Mouse (Mus musculus) heart, postnatal 4 days (tissue): Measurements from ENCODE around the gene Rcor3. TPM values are rescaled to one million over a fixed set of nuclear protein-coding genes. Genes with fewer than 3 reads are reported as not detected.

ENCODE experiments used
- DNase-seq: peaks from one replicate; pipeline ENCODE4 v3.0.0; 2021
- total RNA-seq, 2 experiments: library from RNA; stranded (reverse); gene quantifications; 2 replicates each; pipeline ENCODE4 v1.2.3; 2021

Rcor3 gene
- total RNA-seq, 2 experiments from 2014 or later, result 43.7 to 48.1 TPM

DNA sequence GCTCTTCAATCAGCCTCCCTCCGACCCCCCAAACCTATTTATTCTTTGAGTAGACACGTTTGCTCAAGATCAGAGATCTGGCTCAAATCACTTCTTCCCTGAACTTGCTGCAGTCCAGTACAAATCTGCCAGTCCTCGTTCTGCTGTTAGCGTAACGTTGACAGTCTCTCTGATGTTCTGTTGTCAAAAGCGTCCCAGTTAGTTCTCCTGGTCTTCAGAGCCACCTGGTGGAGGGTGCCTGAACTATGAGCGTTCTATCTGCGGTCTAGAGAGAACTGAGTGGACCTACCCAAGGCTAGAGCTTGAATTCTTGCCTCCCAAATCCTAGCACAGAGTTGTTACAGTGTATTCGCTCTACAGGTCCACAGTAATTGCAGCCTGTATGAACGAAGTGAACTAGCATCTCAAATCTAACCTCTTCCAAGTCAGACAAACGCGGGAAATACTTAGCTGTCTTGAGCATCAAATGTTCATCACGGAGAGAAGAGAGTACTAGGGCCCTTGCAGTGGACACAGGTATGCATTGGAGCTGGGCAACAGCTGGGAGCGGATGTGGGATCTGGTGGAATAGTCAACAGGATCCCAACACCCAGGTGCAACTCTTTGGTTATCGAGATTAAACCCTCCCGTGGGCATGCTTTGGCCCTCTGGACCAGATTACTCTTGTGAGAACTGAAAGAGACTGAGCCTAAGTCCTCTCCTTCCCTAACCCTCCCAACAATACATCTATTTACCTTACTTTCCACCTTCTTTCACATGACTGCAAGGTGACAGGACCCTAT is 44.8 kb downstream of the Rcor3 start:
- DNase-seq, result peak; percentile 90

DNA sequence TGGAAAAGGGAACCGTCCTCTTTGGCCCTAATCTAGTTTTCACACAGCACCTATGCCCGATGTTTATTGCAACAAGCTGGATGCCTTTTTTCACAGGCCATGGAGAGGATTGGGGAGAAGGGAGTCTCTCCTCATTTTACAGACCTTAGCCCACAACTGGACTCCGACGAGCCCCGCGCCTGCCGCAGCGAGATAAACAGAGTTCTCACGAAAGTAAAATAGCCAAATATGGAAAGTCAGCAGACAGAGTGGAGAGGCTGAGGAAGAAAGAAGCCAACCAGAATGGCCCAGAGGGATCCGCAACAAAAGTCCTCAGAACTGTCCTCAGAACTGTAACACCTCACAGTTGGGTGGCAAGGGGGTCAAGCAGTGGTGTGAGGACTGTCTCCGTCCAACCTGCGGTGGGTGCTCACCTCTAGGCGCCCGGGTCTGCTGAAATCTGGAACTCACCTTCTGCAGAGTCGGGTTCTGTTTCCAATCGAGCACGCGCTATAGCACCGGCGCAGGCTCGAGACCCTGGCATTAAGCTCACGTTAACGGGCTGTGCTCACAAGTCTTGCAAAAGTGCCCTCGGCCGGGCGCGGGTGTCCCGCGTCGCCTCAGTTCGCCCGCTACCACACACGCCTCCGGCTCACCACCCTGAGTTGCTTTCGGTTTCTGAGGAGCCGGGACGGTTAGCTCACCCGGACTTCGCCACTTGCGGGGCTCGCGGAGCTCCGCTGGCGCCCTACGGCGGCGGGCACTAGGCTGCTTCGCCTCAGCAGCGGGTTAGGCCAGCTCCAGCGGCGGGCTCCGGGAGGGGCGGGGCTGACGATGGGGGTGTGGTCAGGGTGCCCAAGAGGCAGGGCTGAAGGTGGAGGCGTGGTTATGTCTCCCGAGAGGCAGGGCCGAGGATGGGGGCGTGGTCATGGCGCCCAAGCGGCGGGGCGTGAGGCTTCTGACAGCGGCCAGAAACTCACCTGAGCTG is 45.8 kb downstream of the Rcor3 start, which contains the start of gene Traf5:
TSS of gene Traf5 (minus strand) at position 754 of the 967 bp plus-strand sequence.
- peak; percentile 99 for DNase-seq

DNA sequence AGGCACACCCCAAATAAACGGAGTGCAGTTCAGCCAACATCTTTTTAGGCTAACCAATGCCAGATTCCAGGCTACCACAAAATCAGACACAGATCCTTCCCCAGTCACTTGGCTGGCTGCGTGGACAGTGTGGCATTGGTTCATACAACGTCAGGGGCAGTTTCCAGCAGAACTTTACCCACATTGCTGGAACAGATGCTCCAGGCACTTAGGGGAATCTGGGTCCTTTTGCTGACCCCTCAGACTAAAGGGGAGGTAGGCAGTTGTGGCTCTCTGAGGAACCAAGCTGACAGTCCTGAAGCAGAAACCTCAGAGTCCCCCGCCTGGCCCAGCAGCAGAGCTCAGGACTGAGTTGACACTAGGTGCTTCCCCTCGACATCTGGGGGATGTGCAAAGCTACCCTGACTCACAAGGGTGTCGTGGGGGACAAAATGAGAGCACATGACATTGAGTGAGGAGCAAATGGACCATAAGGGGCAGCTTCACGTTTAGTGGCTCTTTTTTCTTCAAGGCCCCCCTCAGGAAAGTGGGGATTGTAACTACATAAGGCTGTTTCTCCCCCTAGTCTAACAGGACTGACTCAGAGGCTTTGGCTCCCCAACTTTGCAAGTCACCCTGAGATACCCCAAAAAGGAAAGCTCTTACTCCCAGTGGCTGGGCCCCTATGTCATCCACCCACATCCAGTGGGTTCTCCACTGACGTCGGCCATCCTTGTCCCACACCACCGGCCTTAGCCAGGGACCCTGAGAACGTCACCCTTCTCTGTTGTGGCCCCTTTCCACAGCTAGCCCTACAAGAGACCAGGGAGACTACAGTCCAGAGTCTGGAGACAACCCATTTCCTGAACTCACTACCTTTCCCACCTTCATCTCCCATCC is 46.9 kb downstream of the Rcor3 start:
- no peak for DNase-seq

DNA sequence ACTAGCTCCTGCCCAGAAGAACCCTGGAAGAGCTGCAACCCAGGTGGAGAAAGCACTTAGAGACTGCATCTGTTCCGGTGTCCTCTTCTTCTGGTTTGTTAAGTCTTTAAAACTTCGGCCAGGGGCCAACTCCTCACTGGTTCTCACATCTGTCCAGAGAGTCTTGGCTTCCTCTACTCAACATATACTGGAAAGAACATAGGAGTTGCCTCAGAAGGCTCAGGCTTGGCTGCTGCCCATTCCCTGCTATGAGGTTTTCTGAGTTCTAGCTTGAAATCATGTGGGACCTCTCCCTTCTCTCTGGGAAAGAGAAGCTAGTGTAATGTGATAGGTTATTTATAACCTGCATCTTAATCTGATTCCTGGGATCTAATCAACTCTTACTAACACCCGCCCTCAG is 47.6 kb downstream of the Rcor3 start:
- DNase-seq, result no peak

DNA sequence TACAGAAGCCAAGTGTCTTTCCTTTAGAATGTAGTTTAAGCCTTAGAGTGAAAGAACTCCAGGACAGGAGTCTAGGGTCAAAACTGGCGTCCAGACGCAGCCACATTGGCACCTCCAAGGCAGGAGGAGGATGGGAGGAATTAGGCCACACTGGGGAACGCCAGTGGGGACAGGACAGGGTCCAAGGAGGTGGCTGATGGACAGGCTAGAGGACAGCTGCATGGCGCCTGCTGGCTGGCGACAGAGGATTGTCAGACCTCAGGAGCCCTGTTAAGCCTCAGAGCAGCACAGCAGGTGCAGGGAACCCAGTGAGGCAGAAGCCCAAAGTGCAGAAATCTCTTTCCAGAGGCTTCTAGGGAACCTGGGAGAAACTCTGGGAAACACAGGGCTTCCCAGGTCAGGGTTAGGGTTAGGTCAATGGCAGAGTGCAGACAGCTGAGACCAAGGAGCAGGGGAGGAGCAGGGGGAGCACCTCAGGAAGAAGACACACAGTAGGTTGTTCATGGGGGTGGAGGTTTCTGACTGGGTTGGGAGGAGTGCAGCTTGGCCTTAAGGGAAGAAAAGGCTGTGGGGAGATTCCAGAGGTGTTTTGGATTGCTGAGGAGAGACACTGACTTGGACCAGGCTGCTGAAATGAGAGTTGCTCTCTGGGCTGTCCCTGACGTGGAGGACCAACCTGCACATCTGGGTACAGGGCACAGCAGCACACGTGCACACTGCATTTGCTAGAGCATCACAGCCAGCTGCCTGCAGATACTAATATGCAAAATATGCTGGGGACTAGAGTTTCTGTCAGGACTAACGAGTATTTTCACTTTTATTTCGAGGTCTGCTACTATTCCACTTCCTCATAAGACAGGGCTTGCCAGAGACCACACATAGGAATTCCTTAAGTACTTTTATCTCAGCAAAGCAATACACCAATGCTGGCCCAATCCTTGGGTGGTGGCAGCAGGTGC is 48.4 kb downstream of the Rcor3 start:
- DNase-seq, result no peak

DNA sequence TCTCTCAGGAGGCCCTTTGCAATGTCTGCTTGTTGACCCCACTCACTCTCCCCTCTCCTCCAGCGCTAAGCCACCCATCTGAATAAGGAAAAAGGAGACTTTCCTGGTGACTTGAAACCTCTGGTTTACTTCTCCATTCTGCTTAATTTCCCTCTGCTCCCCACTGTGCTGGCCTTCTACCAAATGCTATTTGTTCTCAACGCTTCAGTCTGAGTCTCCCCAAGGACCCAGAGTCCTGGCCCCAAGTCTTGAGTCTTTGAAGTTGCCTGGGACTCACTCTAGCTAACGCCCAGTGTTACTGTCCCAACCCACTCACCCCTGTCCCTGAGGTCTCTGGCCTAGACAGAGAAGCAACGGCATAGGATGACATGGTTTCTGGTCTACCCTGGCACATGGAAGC is 49.9 kb downstream of the Rcor3 start:
- no peak for DNase-seq

DNA sequence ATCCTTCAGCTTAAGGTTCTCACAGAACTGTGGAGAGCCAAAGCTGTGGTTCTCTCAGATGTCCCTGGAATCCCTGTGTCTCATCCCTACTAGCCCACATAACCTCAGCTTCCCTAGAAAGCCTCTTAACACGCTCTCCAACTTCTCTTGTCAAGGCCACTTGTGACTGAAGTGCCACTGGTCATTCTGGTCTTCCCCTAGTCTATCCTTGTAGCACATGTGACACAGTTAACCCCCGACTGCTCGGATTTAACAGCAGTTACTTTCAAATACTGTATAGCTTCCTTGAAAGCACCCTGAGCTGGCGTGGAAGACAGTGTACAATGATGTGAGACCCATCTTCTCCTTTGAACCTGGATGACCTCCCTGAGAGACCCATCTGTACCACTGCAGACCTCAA is 50.8 kb downstream of the Rcor3 start:
- DNase-seq, result no peak

DNA sequence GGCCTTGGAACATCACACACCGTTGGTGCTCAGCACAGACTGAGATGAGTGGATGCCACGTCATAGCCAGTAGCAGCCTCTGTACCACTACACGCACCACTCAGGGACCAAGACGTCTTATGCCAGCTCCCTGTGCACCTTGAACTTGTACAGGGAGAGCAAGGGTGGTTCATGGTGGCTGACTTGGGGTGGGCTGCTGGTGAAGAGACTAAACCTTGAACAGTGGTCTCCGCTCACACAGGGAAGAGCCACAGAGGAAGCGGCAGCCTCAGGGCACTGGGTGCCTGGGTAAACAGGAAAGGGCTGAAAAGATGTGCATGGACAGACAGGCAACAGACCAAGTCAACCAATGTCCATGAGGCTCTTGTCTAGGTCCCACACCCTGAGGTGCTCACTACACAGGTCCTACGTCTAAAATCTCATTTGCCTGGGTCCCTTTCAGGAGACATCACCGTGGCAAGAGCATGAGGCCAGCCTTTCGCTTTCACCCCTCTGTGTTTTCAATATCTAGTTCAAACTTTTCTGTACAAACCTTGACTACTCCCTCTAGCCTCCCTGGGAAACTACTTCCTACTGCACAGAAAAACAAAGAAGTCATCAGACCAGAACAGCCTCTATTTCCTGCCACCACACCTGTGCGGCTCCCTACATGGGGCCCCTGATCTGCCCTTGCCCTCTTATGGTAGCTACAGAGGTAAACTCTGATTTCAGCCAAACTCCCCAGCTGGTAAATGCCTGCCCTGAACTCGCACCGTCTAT is 51.4 kb downstream of the Rcor3 start:
- DNase-seq, result no peak

DNA sequence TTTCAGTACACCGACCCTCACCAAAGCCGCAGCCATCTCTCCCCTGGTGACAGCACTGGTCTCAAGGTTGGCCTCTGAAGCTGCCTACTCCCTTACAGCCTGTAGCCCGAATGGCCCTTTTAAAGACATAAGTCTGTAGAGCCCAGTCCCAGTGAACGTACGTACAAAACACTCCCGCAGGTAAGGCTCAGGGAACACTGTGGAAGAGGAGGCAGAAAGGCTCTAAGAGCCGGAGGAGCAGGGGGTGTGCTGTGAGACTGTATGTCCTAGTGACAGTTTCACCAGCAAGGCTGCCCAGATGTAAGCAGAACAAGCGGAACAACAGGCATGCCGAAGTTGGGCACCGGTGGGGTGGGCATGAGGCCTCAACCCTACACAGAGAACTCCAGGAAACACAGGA is 52.6 kb downstream of the Rcor3 start:
- no peak for DNase-seq

DNA sequence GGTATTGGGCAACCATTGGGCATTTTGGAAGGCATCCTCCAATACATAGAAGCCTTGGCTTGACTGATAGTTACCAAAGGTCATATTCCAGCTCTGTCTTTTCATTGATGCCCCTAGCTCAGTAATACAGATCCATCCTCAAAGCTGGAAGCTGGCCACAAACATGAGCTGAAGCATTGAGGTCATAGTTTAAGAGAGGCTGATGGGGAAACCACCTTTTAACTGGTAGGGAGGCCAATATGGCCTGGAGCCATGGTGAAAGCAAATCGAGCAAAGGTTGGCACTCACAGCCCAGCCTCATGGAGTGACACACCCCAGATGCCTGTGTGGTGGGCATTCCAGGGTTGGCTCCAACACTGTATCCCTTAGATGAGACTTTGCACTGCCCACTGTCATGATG is 55.2 kb downstream of the Rcor3 start:
- DNase-seq, result no peak

DNA sequence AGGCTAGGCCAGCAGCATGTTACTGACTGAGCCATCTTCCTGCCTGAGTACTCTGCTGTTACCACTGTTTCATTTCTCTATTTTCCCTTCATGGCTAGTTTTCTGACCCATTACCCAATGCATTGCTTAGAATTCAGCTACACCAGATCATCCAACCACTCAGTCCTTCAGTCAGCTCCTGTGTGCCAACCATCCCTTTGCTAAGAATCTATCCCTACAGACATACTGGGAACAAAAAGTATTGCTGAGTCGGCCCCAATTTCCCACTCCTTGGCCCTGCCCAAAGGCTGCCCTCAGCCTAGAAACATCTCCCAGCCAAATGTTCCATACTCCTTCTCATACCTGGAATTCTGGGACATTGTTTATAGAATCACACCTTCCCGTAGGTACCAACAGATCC is 56.7 kb downstream of the Rcor3 start:
- no peak for DNase-seq

DNA sequence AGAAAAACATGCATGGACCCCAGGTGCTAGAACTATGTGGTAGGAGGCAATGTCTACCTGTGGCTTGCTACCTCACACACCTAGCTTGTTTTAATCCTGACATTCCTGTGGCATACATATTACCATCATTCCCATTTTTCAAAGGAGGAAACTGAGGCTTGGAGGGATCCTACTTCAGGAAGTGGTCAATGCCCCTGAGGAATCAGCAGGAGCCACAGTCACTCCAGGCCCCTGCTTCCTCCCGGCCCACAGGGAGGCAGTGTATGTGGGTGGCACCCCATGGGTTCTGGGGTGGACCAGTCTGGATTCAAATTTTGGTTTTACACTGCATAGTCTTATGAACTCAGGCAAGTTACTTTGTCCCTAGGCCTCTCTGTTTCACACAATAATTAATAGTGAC is 58.7 kb downstream of the Rcor3 start:
- no peak for DNase-seq

DNA sequence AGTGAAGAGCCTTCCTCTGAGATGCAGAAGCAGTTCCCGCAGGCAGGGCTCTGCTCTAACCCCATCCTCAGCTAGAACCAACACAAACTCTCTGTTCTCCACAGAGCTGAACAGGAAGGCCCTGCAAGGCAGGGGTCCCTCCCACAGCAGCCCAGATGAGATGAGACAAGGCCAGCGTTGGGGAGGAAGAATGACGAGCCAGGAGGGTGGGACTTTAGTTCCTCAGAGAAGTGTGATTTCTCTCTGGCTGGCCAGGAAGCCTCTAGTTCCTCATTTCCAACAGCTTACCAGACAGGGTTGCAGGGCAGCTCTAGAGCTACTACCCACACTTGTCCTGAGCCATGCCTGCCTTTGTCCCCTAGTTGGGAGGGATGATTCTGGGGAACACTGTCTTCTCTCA is 59.5 kb downstream of the Rcor3 start:
- DNase-seq, result peak; percentile 67

DNA sequence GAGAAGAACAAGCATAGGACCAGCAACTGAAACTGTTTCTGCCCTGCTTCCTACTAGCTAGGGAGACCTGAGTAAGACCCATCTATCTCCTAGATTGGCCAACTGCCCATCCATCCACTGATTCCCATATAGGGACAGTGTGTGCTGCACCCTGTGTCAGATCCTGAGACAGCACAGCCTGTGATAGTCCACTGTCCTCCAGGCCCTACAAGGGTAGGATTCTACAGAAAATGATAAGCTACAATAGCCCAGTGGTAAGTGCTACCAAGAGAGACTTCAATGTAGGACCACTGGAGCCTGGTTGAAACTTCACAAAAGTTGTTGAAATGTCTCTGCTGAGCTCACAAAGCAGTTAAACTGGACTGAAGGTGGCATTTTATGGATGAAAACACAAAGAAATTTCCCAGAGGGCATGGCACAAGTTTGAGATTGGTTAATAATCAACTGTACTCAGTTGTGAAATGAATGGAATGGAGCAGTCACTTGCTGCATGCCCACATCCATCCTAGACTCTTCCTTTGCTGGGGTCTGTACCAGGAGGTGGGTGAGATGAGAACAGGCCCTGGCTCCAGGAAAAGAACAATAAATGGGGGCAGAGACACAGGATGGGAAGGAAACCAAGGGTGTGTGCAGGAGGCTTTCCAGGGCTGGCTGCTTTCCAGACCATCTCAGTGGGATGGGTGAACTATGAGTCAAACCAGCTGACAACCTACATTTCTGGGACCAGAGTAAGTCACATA is 60.9 kb downstream of the Rcor3 start:
- peak; percentile 67 for DNase-seq

DNA sequence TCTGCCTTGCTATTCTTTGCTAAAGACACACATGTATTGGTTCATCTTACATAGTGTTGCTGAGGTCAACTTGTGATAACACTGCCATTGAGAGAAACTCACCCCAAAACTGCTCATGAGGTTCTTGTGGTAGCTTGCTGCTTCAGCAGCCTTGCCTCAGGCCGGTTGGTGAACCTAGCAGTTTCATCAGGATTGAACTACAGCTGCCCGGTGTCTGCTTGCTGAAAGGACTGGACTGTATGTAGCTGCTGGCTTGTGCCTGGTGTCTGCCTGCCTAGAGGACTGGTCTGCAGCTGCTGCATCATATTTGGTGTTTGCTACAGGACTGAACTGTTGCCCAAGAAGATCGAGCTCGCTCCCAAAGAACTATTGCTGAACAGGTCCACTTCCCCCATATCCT is 61.8 kb downstream of the Rcor3 start:
- no peak for DNase-seq

DNA sequence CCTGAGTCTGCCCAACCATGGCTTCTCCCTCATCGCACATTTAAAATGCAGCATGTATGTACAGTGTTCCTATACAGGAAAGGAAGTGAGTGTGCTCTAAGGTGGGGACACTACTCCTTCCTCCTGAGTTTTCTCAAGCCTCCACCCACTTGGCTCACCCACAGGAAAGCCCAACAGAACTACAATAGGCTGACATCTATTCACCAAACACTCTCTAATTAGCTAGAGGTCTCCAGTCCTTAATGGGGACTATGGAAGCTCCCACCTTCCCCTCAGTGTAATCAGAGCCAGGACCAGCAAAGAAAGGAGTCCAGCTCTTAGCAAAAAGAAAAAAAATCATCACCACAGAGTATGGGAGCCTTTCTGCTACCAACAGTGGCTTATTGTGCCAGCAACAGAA is 63.0 kb downstream of the Rcor3 start:
- no peak for DNase-seq

DNA sequence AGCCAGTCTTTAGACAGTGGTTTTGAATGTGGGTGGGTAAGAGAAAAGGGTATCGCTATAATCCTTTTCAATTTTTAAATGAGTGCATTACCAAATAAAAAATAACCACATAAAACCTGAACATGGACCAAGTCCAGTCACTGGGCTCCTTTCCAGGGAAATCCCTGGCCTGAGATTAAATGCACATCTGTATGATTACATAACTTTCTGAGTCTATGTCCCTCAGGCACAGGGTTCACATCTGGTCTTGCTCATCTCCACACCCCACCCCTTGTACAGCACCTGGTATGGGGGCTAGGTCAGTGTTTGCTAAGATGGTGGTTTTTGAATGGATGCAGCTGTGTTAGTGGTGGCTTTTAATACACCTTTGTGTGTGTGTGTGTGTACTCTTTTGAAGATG is 65.4 kb downstream of the Rcor3 start:
- DNase-seq, result peak; percentile 55

DNA sequence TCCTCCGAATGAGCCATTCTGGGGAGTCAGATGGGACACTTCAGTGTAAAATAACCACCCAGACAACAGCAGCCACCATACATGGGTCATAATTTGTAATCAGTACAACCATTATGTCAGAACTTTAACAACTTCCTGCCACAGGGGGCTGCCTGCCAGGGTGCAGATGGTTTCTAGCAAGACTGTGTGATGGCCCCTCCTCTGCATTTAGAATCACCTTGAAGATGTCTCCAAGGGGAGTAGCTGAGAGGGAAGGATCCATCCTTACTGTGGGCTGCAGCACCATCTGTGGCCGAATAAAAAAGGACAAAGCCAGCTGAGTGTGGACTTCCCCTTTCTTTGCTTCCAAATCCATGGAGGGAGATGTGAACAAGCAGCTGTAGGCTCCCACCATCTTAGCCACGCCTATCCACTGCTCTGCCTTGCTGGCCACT is 67.2 kb downstream of the Rcor3 start:
- DNase-seq, result peak; percentile 61

DNA sequence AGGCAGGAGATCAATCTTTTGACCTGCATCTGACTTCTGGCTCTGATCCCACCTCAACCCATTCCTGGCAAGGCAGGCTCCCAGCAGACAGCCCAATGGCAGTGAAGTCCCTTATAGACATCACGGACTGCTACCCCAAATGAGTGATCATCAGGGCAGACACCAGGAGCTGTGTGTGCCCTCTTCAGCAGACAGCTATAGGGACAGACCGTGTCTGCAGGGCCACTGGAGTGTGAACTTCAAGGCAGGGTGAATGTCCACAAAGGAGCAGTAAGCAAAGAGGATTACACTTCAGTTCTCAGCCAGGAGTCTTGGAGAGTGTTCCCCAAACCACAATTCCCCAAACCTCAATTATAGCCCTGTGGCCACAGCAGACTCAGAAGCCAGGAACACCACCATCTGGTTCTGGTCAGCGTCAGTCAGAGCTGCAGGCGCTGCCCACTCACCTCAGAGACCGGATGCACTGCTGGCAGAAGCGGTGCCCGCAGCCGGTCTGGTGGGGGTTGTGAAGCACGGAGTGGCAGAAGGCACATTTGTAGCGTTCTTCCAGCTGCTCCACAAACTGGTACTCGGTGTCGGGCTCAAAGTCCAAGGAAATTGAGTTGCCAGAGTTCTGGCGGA is 67.8 kb downstream of the Rcor3 start:
- DNase-seq, result peak; percentile 59
